Mouse (Mus musculus): Measurements from ENCODE around the gene Dspp. TPM values are rescaled to one million over a fixed set of nuclear protein-coding genes. Genes with fewer than 3 reads are reported as not detected.

Dspp gene
- polyA plus RNA-seq, 1 experiment: not detected

GRCm38 (mm10) chr5:104187281-104187680 lies 16.8 kb downstream of the Dspp start:
- H3K36me3 ChIP-seq (ENCODE audit: control insufficient read depth, insufficient read depth, low read length): no peaks in the 10 kb centered on the region
- TF ChIP-seq CTCF (IDR thresholded peaks at IDR 0.05; ENCODE audit: borderline replicate concordance, control insufficient read depth, extremely low read depth, insufficient read depth, low read length, poor library complexity): no peak
- TF ChIP-seq POLR2A (IDR thresholded peaks at IDR 0.05; ENCODE audit: control insufficient read depth, extremely low read depth, insufficient read depth, low read length, poor library complexity): no peak
- no peak overlapping the region for H3K27ac ChIP-seq (ENCODE audit: control insufficient read depth, insufficient read depth, low read length)
- WGBS: 89% methylated on average over 3 of the region's 3 CpGs
- H3K4me1 ChIP-seq (replicated peaks; ENCODE audit: control insufficient read depth, insufficient read depth, low read length): no peaks in the 10 kb centered on the region
- no peak for DNase-seq
- no peak overlapping the region for H3K4me3 ChIP-seq (ENCODE audit: control insufficient read depth, insufficient read depth, low read length)
- H3K27me3 ChIP-seq (ENCODE audit: control insufficient read depth, insufficient read depth, low read length): no peaks in the 10 kb centered on the region

GRCm38 (mm10) chr5:104195086-104195485 lies 24.6 kb downstream of the Dspp start:
- no peak overlapping the region for H3K4me3 ChIP-seq (ENCODE audit: control insufficient read depth, insufficient read depth, low read length)
- DNase-seq: no peak

GRCm38 (mm10) chr5:104201153-104201950 lies 30.8 kb downstream of the Dspp start:
- 91% methylated on average over 12 of the region's 12 CpGs for WGBS
- no peak for DNase-seq
- Histone ChIP-seq H3K4me3 (ENCODE audit: control insufficient read depth, insufficient read depth, low read length) (no peak overlapping the region), H3K27ac (ENCODE audit: control insufficient read depth, insufficient read depth, low read length) (no peak overlapping the region), H3K4me1 (replicated peaks; ENCODE audit: control insufficient read depth, insufficient read depth, low read length) (no peaks in the 10 kb centered on the region), H3K36me3 (ENCODE audit: control insufficient read depth, insufficient read depth, low read length) (no peaks in the 10 kb centered on the region), H3K27me3 (ENCODE audit: control insufficient read depth, insufficient read depth, low read length) (no peaks in the 10 kb centered on the region)
- no peak for TF ChIP-seq CTCF (IDR thresholded peaks at IDR 0.05; ENCODE audit: borderline replicate concordance, control insufficient read depth, extremely low read depth, insufficient read depth, low read length, poor library complexity)
- no peak for TF ChIP-seq POLR2A (IDR thresholded peaks at IDR 0.05; ENCODE audit: control insufficient read depth, extremely low read depth, insufficient read depth, low read length, poor library complexity)

More at GRCm38 (mm10) chr5:104195086-104195485, 24.6 kb downstream of the Dspp start:
- no peaks in the 10 kb centered on the region for H3K27me3 ChIP-seq (ENCODE audit: control insufficient read depth, insufficient read depth, low read length)
- no peaks in the 10 kb centered on the region for H3K4me1 ChIP-seq (replicated peaks; ENCODE audit: control insufficient read depth, insufficient read depth, low read length)
- no peaks in the 10 kb centered on the region for H3K36me3 ChIP-seq (ENCODE audit: control insufficient read depth, insufficient read depth, low read length)
- H3K27ac ChIP-seq (ENCODE audit: control insufficient read depth, insufficient read depth, low read length): no peak overlapping the region
- WGBS: 91% methylated on average over 1 of the region's 1 CpGs
- TF ChIP-seq POLR2A (IDR thresholded peaks at IDR 0.05; ENCODE audit: control insufficient read depth, extremely low read depth, insufficient read depth, low read length, poor library complexity) (no peak), CTCF (IDR thresholded peaks at IDR 0.05; ENCODE audit: borderline replicate concordance, control insufficient read depth, extremely low read depth, insufficient read depth, low read length, poor library complexity) (no peak)

GRCm38 (mm10) chr5:104202351-104202750 lies 31.8 kb downstream of the Dspp start, which contains the start of gene Dmp1:
Gene Dmp1 (plus strand): TSS chr5:104202613.
- no peak within 1 kb of the TSS for H3K4me3 ChIP-seq (ENCODE audit: control insufficient read depth, insufficient read depth, low read length)
- WGBS: 25% methylated on average over 5 of the region's 5 CpGs
- TF ChIP-seq CTCF (IDR thresholded peaks at IDR 0.05; ENCODE audit: borderline replicate concordance, control insufficient read depth, extremely low read depth, insufficient read depth, low read length, poor library complexity): no peak
- TF ChIP-seq POLR2A (IDR thresholded peaks at IDR 0.05; ENCODE audit: control insufficient read depth, extremely low read depth, insufficient read depth, low read length, poor library complexity): no peak
- H3K27ac ChIP-seq (ENCODE audit: control insufficient read depth, insufficient read depth, low read length): no peak within 1 kb of the TSS
- no peak for DNase-seq
- no peaks in the 10 kb centered on the region for H3K4me1 ChIP-seq (replicated peaks; ENCODE audit: control insufficient read depth, insufficient read depth, low read length)
- no peaks in the 10 kb centered on the region for H3K36me3 ChIP-seq (ENCODE audit: control insufficient read depth, insufficient read depth, low read length)
- H3K27me3 ChIP-seq (ENCODE audit: control insufficient read depth, insufficient read depth, low read length): no peaks in the 10 kb centered on the region

DNA sequence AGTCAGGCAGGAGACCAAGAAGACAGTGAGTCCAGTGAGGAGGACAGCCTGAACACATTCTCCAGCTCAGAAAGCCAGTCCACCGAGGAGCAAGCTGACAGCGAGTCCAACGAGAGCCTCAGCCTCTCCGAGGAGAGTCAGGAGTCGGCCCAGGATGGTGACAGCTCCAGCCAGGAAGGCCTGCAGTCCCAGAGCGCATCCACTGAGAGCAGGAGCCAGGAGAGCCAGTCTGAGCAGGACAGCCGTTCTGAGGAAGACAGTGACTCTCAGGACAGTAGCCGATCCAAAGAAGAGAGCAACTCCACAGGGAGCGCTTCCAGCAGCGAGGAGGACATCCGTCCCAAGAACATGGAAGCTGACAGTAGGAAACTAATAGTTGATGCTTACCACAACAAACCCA lies 42.0 kb downstream of the Dspp start:
- 89% methylated on average over 11 of the region's 11 CpGs for WGBS
- TF ChIP-seq CTCF (IDR thresholded peaks at IDR 0.05; ENCODE audit: borderline replicate concordance, control insufficient read depth, extremely low read depth, insufficient read depth, low read length, poor library complexity) (no peak), POLR2A (IDR thresholded peaks at IDR 0.05; ENCODE audit: control insufficient read depth, extremely low read depth, insufficient read depth, low read length, poor library complexity) (no peak)
- H3K4me3 ChIP-seq (ENCODE audit: control insufficient read depth, insufficient read depth, low read length): no peak overlapping the region
- no peaks in the 10 kb centered on the region for H3K36me3 ChIP-seq (ENCODE audit: control insufficient read depth, insufficient read depth, low read length)
- H3K27ac ChIP-seq (ENCODE audit: control insufficient read depth, insufficient read depth, low read length): no peak overlapping the region
- no peaks in the 10 kb centered on the region for H3K27me3 ChIP-seq (ENCODE audit: control insufficient read depth, insufficient read depth, low read length)
- H3K4me1 ChIP-seq (replicated peaks; ENCODE audit: control insufficient read depth, insufficient read depth, low read length): no peaks in the 10 kb centered on the region
- DNase-seq: no peak

DNA sequence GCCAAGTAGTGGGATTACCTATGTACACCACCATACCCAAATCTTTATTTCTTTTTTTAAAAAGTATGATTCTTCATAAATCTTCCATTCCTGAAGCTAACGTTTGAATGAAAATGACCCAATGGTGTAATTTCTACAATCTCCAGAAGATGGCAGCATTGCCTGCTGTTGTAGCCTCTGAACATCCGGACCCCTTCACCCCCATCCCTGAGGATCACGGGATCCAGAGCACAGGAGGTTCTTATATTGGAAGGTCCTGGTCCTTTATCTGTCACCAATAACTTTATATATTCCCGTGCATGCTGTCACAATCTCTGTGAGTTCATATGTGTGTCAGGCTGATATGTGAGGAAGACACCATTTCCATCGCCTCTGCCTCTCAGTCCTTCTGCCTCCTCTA lies 48.4 kb downstream of the Dspp start:
- no peaks in the 10 kb centered on the region for H3K36me3 ChIP-seq (ENCODE audit: control insufficient read depth, insufficient read depth, low read length)
- WGBS: 34% methylated on average over 5 of the region's 5 CpGs
- no peak overlapping the region for H3K27ac ChIP-seq (ENCODE audit: control insufficient read depth, insufficient read depth, low read length)
- no peaks in the 10 kb centered on the region for H3K4me1 ChIP-seq (replicated peaks; ENCODE audit: control insufficient read depth, insufficient read depth, low read length)
- no peak overlapping the region for H3K4me3 ChIP-seq (ENCODE audit: control insufficient read depth, insufficient read depth, low read length)
- no peak for TF ChIP-seq CTCF (IDR thresholded peaks at IDR 0.05; ENCODE audit: borderline replicate concordance, control insufficient read depth, extremely low read depth, insufficient read depth, low read length, poor library complexity)
- no peak for TF ChIP-seq POLR2A (IDR thresholded peaks at IDR 0.05; ENCODE audit: control insufficient read depth, extremely low read depth, insufficient read depth, low read length, poor library complexity)
- no peaks in the 10 kb centered on the region for H3K27me3 ChIP-seq (ENCODE audit: control insufficient read depth, insufficient read depth, low read length)
- no peak for DNase-seq
